Mouse (Mus musculus): Measurements from ENCODE around the gene Fdx1l. TPM values are rescaled to one million over a fixed set of nuclear protein-coding genes. Genes with fewer than 3 reads are reported as not detected.

The Fdx1l gene
- polyA plus RNA-seq, 1 experiment from 2014 or later = 54.8 TPM

- peaks cover 11% of the 10 kb centered on the region; the same call in 1 of the 2 replicates for H3K4me1 ChIP-seq (replicated peaks)
- H3K27me3 ChIP-seq = no peaks in the 10 kb centered on the region
- no peak overlapping the region for H3K9ac ChIP-seq (replicated peaks)
- no peak for ATAC-seq
- 92% methylated on average over 8 of the region's 8 CpGs for WGBS
- H3K4me3 ChIP-seq (replicated peaks) = no peak overlapping the region
- H3K4me2 ChIP-seq (replicated peaks) = no peak overlapping the region
- H3K27ac ChIP-seq = no peak overlapping the region
- H3K36me3 ChIP-seq = 0 out of 2 replicates have a peak, but pooled peaks cover 2% of the 10 kb centered on the region
- H3K9me3 ChIP-seq = no peaks in the 10 kb centered on the region
These were observed 24.4 kb upstream of the Fdx1l start for GRCm38 (mm10) chr9:21097793-21098192.

DNA sequence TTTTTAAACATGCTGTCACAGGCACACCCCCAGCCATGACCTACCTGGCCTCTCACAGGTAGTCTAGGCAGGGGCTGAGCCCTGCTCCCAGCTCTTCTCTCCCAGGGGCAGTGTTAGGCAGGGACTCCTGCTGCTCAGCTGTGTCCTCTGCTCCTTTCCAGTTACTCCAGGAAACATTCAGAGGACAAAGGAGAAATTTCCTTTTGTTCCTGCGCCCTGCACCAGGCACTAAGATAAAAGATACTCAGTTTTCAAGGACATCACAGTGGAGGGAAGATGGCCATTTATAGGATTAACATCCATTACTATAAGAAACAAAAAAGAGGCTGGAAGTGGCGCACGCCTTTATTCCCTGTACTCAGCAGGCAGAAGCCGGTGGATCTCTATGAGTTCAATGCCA is 22.5 kb upstream of the Fdx1l start:
- H3K27ac ChIP-seq = no peak overlapping the region
- H3K36me3 ChIP-seq = 0 out of 2 replicates have a peak, but pooled peaks cover 2% of the 10 kb centered on the region
- ATAC-seq = no peak
- no peak overlapping the region for H3K4me3 ChIP-seq (replicated peaks)
- 55% methylated on average over 4 of the region's 4 CpGs for WGBS
- H3K9ac ChIP-seq (replicated peaks) = no peak overlapping the region
- H3K4me2 ChIP-seq (replicated peaks) = no peak overlapping the region
- H3K27me3 ChIP-seq = no peaks in the 10 kb centered on the region
- H3K9me3 ChIP-seq = no peaks in the 10 kb centered on the region
- H3K4me1 ChIP-seq (replicated peaks) = peaks cover 15% of the 10 kb centered on the region

DNA sequence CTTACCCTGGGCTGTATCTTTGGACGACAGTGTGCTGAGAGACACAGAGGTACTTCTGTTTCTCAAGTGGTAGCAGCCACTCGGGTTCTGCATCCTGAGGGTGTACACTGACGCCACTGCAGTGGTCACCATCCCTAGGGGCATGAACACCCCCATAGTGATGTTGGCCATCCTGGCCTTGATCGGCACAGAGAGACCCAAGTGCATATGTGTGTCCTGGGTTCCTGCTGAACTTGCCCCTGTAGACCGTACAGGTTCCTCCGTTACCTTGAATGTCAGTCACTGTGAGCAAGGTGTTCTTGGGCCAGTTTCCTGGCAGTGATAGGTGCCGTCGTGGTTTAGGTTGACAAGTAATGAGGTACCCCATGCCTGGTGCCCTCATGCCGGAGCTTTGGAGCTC is 20.0 kb upstream of the Fdx1l start:
- ATAC-seq = no peak

DNA sequence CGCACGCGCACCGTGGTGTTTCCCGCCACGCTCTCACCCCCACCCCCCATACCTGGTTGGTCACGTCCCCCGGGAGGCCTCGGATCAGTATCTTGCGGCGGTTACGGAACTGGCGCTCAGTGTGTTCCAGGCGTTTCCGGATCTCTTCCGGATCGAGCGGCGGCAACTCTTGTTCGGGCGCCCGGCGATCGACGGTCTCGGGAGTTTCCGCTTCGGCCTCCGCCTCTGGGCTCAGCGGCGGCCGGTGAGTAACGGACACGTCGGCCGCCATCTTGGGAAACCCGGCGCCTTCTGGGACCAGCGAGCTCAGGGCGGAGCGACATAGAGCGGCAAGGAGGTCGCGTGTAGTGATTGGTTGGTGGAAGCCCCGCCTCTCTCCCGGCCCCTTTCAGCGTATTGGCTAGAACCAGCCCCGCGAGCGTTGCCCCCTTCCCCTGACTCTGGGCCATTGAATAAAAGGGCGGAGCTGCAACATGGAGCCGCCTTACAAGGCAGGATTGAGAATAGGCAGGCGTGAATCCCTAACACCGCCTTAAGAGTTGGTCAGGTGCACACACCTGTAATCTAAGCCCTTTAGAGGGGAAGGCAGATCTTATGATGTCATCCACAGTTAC is 18.4 kb upstream of the Fdx1l start, which contains the start of the genes Gm38431 and Raver1:
Gene Gm38431 (minus strand): TSS at position 291 of the 614 bp plus-strand sequence.
Gene Raver1 (minus strand): TSS at position 302 of the 614 bp plus-strand sequence.
- Histone ChIP-seq H3K27me3 (no peaks in the 10 kb centered on the region), H3K9me3 (no peaks in the 10 kb centered on the region), H3K27ac (peak within 1 kb of the TSS; percentile 91), H3K4me3 (replicated peaks) (peak within 1 kb of the TSS; percentile 68), H3K36me3 (peaks cover 37% of the 10 kb centered on the region), H3K9ac (replicated peaks) (peak within 1 kb of the TSS; percentile 80), H3K4me1 (replicated peaks) (peaks cover 29% of the 10 kb centered on the region), H3K4me2 (replicated peaks) (peak within 1 kb of the TSS; percentile 90)
- peak; percentile 99 for ATAC-seq
- under 1% methylated on average over 54 of the region's 54 CpGs for whole genome bisulfite sequencing

More for the DNA sequence above, 20.0 kb upstream of the Fdx1l start:
- H3K9ac ChIP-seq (replicated peaks) = no peak overlapping the region
- H3K4me1 ChIP-seq (replicated peaks) = peaks cover 29% of the 10 kb centered on the region
- H3K4me3 ChIP-seq (replicated peaks) = no peak overlapping the region
- no peaks in the 10 kb centered on the region for H3K9me3 ChIP-seq
- no peak overlapping the region for H3K27ac ChIP-seq
- H3K4me2 ChIP-seq (replicated peaks) = no peak overlapping the region
- 96% methylated on average over 9 of the region's 9 CpGs for WGBS
- peaks cover 21% of the 10 kb centered on the region for H3K36me3 ChIP-seq
- H3K27me3 ChIP-seq = no peaks in the 10 kb centered on the region

GRCm38 (mm10) chr9:21090972-21091706 is 17.7 kb upstream of the Fdx1l start:
- H3K9me3 ChIP-seq = no peaks in the 10 kb centered on the region
- H3K4me3 ChIP-seq (replicated peaks) = peak overlapping the region; percentile 68
- H3K36me3 ChIP-seq = peaks cover 44% of the 10 kb centered on the region
- H3K27ac ChIP-seq = peak overlapping the region; percentile 91
- H3K9ac ChIP-seq (replicated peaks) = peak overlapping the region; percentile 80
- WGBS = 4% methylated on average over 24 of the region's 24 CpGs
- no peaks in the 10 kb centered on the region for H3K27me3 ChIP-seq
- H3K4me2 ChIP-seq (replicated peaks) = peak overlapping the region; percentile 90
- no peak for ATAC-seq
- peaks cover 29% of the 10 kb centered on the region for H3K4me1 ChIP-seq (replicated peaks)

DNA sequence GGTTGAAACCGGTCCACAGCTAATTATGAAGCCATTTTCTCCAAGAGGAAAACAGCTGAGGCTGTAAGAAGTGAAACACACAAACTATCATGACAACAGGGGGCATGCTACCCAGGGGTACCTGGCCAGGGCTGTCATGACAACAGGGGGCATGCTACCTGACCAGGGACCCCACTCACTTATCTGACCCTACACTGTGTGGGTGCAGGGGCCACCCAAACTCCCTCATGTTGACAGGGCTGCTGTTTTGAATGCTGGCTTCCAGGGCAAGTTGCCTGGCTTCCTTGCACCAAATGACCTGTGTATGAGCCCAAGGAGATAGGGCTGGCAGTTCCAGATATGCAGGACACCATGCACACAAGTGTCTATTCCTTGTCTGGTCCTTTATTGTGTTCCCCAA is 17.1 kb upstream of the Fdx1l start:
- peak overlapping the region; percentile 80 for H3K9ac ChIP-seq (replicated peaks)
- H3K4me2 ChIP-seq (replicated peaks) = peak overlapping the region; percentile 90
- H3K4me3 ChIP-seq (replicated peaks) = peak overlapping the region; percentile 68
- peaks cover 25% of the 10 kb centered on the region for H3K4me1 ChIP-seq (replicated peaks)
- peaks cover 50% of the 10 kb centered on the region for H3K36me3 ChIP-seq
- no peak for ATAC-seq
- 100% methylated on average over 1 of the region's 1 CpGs for WGBS
- H3K9me3 ChIP-seq = no peaks in the 10 kb centered on the region
- H3K27me3 ChIP-seq = no peaks in the 10 kb centered on the region
- no peak overlapping the region for H3K27ac ChIP-seq

- Histone ChIP-seq H3K4me2 (replicated peaks) (no peak overlapping the region), H3K27me3 (no peaks in the 10 kb centered on the region), H3K36me3 (peaks cover 94% of the 10 kb centered on the region), H3K9ac (replicated peaks) (no peak overlapping the region), H3K4me3 (replicated peaks) (no peak overlapping the region), H3K4me1 (replicated peaks) (no peaks in the 10 kb centered on the region; the same call in 1 of the 2 replicates), H3K9me3 (no peaks in the 10 kb centered on the region), H3K27ac (no peak overlapping the region)
- WGBS = 72% methylated on average over 3 of the region's 3 CpGs
- ATAC-seq = no peak
These were observed 9.9 kb upstream of the Fdx1l start for GRCm38 (mm10) chr9:21083324-21083723.

DNA sequence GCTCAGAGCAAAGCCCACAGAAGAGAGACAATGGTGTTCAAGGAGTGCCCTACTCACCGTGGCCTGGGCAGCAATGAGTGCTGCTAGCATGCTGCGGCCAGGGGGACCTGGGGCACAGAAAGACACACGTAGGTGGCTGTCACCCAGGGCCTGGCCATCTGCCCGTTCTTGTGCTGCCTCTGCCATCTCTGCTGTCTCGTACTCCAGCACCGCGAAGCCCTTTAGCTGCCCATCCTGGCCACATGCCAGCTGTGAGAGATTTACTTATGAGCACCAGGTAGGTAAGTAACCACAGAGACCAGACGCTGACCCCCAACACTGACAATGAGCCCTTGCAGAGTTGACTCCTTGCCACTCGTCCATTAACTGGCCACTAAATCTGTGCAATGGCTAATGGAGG is 7.7 kb upstream of the Fdx1l start:
- Histone ChIP-seq H3K27me3 (no peaks in the 10 kb centered on the region), H3K36me3 (peaks cover 94% of the 10 kb centered on the region), H3K4me2 (replicated peaks) (no peak overlapping the region), H3K27ac (no peak overlapping the region), H3K4me1 (replicated peaks) (no peaks in the 10 kb centered on the region), H3K9me3 (no peaks in the 10 kb centered on the region), H3K4me3 (replicated peaks) (no peak overlapping the region), H3K9ac (replicated peaks) (no peak overlapping the region)
- no peak for ATAC-seq
- 92% methylated on average over 9 of the region's 9 CpGs for WGBS

DNA sequence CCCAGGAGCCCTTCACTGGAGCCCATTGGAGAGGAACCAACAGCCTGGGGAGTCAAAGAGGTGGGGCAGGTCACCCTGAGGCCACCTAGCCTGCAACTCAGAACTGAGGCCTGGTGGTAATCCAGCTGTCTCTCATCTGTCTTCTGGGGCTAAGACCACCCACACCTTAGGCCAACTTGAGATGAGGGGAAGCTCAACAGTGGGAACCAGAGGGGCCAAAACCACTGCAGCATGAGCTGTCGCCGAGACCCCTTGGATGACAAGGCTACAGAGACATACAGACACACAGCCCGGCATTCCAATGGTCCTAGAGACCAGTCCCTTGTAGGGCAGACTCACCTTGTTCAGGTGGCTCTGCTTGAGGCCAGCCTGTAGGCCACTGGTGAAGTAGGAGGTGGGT is 2.2 kb upstream of the Fdx1l start:
- Histone ChIP-seq H3K36me3 (peaks cover 64% of the 10 kb centered on the region), H3K4me1 (replicated peaks) (peaks cover 19% of the 10 kb centered on the region), H3K9me3 (no peaks in the 10 kb centered on the region), H3K27me3 (no peaks in the 10 kb centered on the region), H3K4me2 (replicated peaks) (no peak overlapping the region), H3K9ac (replicated peaks) (no peak overlapping the region), H3K27ac (no peak overlapping the region), H3K4me3 (replicated peaks) (no peak overlapping the region)
- ATAC-seq = no peak
- WGBS = 88% methylated on average over 3 of the region's 3 CpGs

GRCm38 (mm10) chr9:21074173-21074572 is 759 bp upstream of the Fdx1l start:
- no peak for ATAC-seq
- H3K36me3 ChIP-seq = peaks cover 54% of the 10 kb centered on the region
- 93% methylated on average over 1 of the region's 1 CpGs for WGBS

DNA sequence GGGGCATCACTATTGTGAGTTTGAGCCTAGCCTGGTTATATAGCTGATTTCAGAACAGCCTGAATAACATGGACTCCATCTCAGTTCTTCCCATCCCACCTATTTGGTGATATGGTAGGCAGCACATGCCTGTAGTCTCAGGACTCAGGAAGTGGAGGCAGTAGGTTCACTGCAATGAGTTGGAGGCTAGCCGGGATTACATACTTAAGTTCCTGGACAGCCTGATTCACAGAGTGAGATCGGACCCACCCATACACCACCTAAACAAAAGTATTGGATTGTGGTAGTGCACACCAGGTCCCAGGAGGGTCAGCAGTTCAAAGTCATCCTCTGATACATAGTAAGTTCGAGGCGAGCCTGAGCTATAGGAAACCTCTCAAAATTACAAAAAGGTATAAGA is 773 bp downstream of the Fdx1l start:
- H3K4me1 ChIP-seq (replicated peaks) = peaks cover 19% of the 10 kb centered on the region
- peak overlapping the region; percentile 86 for H3K9ac ChIP-seq (replicated peaks)
- no peaks in the 10 kb centered on the region for H3K27me3 ChIP-seq
- no peaks in the 10 kb centered on the region for H3K9me3 ChIP-seq
- peaks cover 47% of the 10 kb centered on the region for H3K36me3 ChIP-seq
- ATAC-seq = 0 out of 2 replicates have a peak, but pooled peaks have one; percentile 1
- 16% methylated on average over 4 of the region's 4 CpGs for WGBS
- peak overlapping the region; percentile 90 for H3K4me3 ChIP-seq (replicated peaks)
- H3K4me2 ChIP-seq (replicated peaks) = peak overlapping the region; percentile 92
- H3K27ac ChIP-seq = no peak overlapping the region

More at GRCm38 (mm10) chr9:21074173-21074572, 759 bp upstream of the Fdx1l start:
- no peak overlapping the region for H3K4me2 ChIP-seq (replicated peaks)
- H3K4me1 ChIP-seq (replicated peaks) = peaks cover 19% of the 10 kb centered on the region
- H3K9ac ChIP-seq (replicated peaks) = no peak overlapping the region
- no peaks in the 10 kb centered on the region for H3K9me3 ChIP-seq
- no peak overlapping the region for H3K4me3 ChIP-seq (replicated peaks)
- no peaks in the 10 kb centered on the region for H3K27me3 ChIP-seq
- no peak overlapping the region for H3K27ac ChIP-seq

DNA sequence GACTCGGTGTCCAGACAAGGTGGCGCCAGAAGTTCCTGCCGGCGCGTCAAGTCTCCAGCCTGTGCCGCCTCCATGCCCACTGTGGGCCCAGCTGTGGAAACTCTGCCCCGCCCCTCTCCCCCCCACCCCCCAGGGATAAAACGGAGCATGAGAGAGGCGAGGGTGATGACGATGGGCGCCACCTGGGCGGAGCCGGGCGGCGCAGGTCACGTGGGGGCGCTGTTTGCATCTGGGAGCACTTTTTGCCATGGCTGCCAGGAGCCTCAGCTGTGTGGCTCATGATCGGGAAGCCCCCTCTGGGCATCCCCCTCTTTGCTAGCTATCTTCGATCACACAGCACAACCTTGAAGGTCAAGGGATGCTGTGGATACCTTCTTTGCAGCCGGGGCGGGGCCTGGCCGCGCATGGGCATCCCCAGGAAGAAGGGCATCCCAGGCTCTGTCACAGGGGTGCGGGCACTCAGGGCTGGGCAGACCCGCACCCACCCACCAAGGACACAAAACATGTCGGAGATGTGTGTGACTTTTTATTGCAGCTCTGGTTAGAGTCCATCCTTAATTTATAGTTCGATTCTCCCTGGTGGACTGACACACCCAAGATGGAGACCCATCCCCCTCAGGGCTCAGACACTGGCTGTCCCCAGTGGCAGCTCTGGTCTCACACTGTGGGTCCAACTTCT is 6.3 kb downstream of the Fdx1l start, which contains the start of gene Zglp1:
Gene Zglp1 (minus strand): TSS at position 88 of the 679 bp plus-strand sequence.
- Histone ChIP-seq H3K36me3 (peaks cover 61% of the 10 kb centered on the region), H3K4me2 (replicated peaks) (no peak within 1 kb of the TSS), H3K27me3 (no peaks in the 10 kb centered on the region), H3K27ac (no peak within 1 kb of the TSS), H3K9ac (replicated peaks) (no peak within 1 kb of the TSS), H3K4me1 (replicated peaks) (peaks cover 7% of the 10 kb centered on the region), H3K9me3 (no peaks in the 10 kb centered on the region), H3K4me3 (replicated peaks) (no peak within 1 kb of the TSS)
- WGBS = 88% methylated on average over 27 of the region's 27 CpGs
- no peak for ATAC-seq

All from midbrain, embryonic 13.5 days (tissue).